Mouse (Mus musculus): ENCODE data around the gene Ankrd54.

GRCm38 (mm10) chr15:79075658-79076365 is 13.1 kb upstream of the Ankrd54 start:
- no peak for TF ChIP-seq EP300 (IDR thresholded peaks at IDR 0.05)
- TF ChIP-seq CTCF (IDR thresholded peaks at IDR 0.05): no peak

Measured in lung, postnatal 0 days (tissue).